Mouse (Mus musculus): ENCODE results near the gene Rrp7a. TPM values are rescaled to one million over a fixed set of nuclear protein-coding genes. Genes with fewer than 3 reads are reported as not detected.
A peak's percentile ranks its signal among the peaks of the same experiment; 100 is the strongest.

Rrp7a gene
- total RNA-seq, 2 experiments from 2014 or later, result 148 to 158 TPM

DNA sequence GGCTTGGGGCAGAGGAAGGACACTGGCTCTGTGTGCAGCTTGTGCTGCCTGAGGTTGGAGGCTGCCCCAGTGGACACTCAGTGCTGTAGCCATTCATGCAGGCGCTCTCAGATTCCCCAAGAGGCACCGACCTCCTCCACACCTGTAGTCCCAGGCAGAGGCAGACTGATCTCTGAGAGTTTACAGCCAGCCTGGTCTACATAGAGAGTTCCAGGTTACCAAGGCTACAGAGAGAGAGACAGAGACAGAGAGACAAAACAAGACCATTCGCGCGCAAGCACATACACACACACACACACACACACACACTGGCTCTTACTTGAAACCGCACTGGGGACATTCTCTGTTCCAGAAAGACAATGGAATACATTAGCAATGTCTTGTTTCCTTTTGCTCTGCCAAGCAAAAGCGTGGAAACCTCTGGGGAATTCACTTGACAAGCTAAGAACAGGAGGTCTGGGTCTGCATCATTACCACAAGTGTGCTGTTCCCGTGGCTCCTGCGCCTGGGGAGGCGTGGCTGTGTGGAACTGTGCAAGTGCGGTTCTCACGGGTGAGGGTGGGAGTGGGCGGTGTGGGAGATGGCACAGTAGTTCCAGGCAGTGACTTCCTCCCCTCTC lies 38.5 kb downstream of the Rrp7a start:
- intact Hi-C loops (cut with DNase I), result no loop called here
- peak; percentile 11 to 22 for DNase-seq (ENCODE audit: low spot score in 2 of 2)

DNA sequence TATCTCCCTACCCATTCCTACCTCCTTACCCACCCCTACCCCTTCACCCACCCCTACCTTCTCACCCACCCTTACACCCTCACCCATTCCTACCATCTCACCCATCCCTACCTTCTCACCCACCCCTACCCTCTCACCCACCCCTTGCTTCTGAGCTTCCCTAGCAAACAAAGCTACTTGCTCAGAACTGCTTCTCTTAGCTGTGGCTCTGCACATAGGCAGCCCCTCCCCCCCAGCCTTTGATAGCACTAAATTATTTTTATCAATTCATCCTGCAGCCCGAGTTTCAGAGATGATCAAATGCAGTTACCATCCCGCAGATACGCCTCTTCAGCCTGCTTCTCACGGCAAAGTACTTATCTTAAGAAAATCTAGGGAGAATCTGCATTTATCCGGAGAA lies 39.1 kb downstream of the Rrp7a start:
- DNase-seq (ENCODE audit: low spot score in 2 of 2), result no peak
- intact Hi-C loops (cut with DNase I), result no loop called here

DNA sequence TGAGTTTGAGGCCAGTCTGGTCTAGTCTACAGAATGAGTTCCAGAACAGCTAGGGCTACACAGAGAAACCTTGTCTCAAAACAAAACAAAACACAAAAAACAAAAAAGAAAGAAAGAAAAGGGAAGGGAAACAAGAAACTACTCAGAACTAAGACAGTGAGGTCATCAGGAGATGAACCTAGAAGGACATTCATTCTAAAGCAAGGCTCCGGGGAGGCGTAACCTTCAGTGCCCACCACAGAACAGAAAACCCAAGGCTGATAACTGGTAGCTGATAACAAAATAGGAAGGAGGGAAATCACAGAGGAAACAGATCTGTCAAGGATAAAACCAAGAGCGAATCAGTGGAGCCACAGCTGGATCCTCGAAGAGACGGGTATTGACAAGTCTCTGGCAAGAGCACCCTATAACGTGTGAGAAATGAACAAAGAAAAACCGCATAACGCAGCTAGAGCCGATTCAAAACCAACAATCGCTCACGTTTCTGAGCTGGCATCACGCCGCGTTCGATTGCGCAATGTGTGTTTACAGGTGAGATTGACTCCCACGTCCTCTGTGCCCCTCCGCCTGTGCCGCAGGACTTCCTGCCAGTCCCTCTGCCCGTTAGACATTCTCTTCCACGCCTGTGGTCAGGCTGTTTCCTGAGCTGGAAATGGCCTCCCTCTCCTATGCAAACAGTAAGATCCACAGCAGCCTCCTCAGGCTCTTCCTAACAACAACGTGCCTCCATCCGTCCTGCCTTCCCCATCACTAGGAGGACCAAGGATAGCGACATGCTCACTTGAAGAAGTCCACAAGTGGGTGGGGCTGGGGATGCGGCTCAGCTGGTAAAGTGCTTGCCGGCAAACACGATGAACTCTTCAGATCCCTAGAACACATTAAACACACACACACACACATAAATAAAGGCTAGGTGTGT lies 46.7 kb downstream of the Rrp7a start:
- no peak for DNase-seq (ENCODE audit: low spot score in 2 of 2)
- intact Hi-C loops (cut with DNase I), result no loop called here

- intact Hi-C loops (cut with DNase I), result no loop called here
- no peak for DNase-seq (ENCODE audit: low spot score in 2 of 2)
Measured at GRCm38 (mm10) chr15:83074179-83074578, 48.4 kb downstream of the Rrp7a start.

DNA sequence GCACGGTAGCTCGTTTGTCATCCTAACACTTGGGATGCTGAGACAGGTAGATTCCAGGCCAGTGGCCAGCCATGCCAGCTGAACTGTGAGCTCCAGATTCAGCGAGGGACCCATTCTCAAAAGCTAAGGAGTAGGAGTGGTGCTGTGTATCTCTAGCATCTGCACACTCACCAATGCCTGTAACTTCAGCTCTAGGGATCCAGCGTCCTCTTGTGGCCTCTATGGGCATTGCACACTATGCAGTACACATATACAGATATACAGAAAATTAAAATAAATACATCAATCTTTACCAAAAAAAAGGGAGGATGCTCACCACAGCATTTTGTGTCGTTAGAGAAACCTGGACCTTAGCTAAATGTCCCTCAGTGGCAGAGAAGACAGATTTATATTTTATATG lies 50.8 kb downstream of the Rrp7a start:
- intact Hi-C loops (cut with DNase I), result no loop called here
- DNase-seq (ENCODE audit: low spot score in 2 of 2), result no peak

- no peak for DNase-seq (ENCODE audit: low spot score in 2 of 2)
- intact Hi-C loops (cut with DNase I), result no loop called here
Measured at GRCm38 (mm10) chr15:83070942-83071341, 51.7 kb downstream of the Rrp7a start.

DNA sequence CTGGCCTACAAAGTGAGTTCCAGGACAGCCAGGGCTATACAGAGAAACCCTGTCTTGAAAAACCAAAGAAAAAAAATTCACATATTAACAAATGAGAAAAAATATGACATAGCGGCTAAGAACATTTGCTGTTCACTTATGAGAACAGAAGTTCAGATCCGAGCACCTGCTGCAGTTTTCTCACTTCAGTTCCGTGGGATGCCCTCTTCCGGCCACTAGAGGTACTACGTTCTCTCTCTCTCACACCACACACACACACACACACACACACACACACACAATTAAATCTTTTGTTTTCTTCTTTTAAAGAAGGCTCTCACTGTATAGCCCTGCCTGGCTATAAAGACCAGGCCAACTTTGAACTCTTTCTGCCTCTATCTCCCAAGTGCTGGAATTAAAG lies 54.3 kb downstream of the Rrp7a start:
- DNase-seq (ENCODE audit: low spot score in 2 of 2), result no peak
- intact Hi-C loops (cut with DNase I), result no loop called here

GRCm38 (mm10) chr15:83065543-83065942 lies 57.1 kb downstream of the Rrp7a start:
- intact Hi-C loops (cut with DNase I), result no loop called here
- peak; percentile 54 to 59 for DNase-seq (ENCODE audit: low spot score in 2 of 2)

Other genes starting within 250 kb of the Rrp7a start
- 100 to 1,000 TPM; 210 to 218 TPM for gene Tcf20, start 134.9 kb downstream of the Rrp7a start, total RNA-seq (2021)
- gene Nfam1, start 89.5 kb downstream of the Rrp7a start, total RNA-seq (2021), result 1 to 10 TPM; 2.6 to 3.1 TPM
- 10 to 100 TPM in 1 of 2 experiments, 1 to 10 TPM in 1; 9.3 to 12.3 TPM for gene Serhl, start 33.3 kb downstream of the Rrp7a start, total RNA-seq (2021)
- 10 to 100 TPM; 84.5 to 87.4 TPM for gene Poldip3, start 26.6 kb upstream of the Rrp7a start, total RNA-seq (2021)
- gene Cyb5r3, start 49.8 kb upstream of the Rrp7a start, total RNA-seq (2021), result 10 to 100 TPM; 59.1 to 62.8 TPM
- 1 to 10 TPM; 3.4 to 4.1 TPM for gene A4galt, start 129.0 kb upstream of the Rrp7a start, total RNA-seq (2021)
- gene Arfgap3, start 227.4 kb upstream of the Rrp7a start, total RNA-seq (2021), result 10 to 100 TPM; 18.9 to 22.3 TPM

Data from left cerebral cortex, postnatal 36 days (tissue).